Mouse (Mus musculus) heart, adult 2 months (tissue): ENCODE measurements at regions not wholly inside any gene's neighbourhood (a gene's known extent, or its start where the extent isn't known, plus 50 kb on each side); places are given as distances from the start of the nearest gene placed in this dataset.

ENCODE experiments used
- DNase-seq, 2 experiments: peaks; one replicate each; pipeline ENCODE4 v3.0.0; 2021
- H3K27ac ChIP-seq: fragments of 200-600 bp; 2 replicates; pipeline ENCODE4 v1.8.1; 2022
- H3K27me3 ChIP-seq: fragments of 200-500 bp; 2 replicates; pipeline ENCODE4 v1.6.1; 2012; ENCODE audit warnings: mild to moderate bottlenecking, low read length, inconsistent platforms, mixed read lengths; ENCODE audit not compliant: control insufficient read depth, insufficient read depth
- H3K36me3 ChIP-seq: fragments of 200-500 bp; 2 replicates; pipeline ENCODE4 v1.6.1; 2012; ENCODE audit warnings: low read length, inconsistent platforms; ENCODE audit not compliant: control insufficient read depth, insufficient read depth
- H3K4me1 ChIP-seq: fragments of 200-500 bp; 2 replicates; pipeline ENCODE4 v1.6.1; 2011; ENCODE audit warnings: low read length; ENCODE audit not compliant: control insufficient read depth, insufficient read depth
- H3K4me3 ChIP-seq: fragments of 200-600 bp; 2 replicates; pipeline ENCODE4 v1.8.1; 2022
- H3K79me2 ChIP-seq: fragments of 200-500 bp; replicated peaks from 2 replicates; pipeline ENCODE4 v1.6.1; 2012; ENCODE audit warnings: mild to moderate bottlenecking, inconsistent platforms, low read length, moderate library complexity, mixed read lengths; ENCODE audit not compliant: control insufficient read depth, insufficient read depth
- H3K9ac ChIP-seq: fragments of 200-500 bp; 2 replicates; pipeline ENCODE4 v1.6.1; 2012; ENCODE audit warnings: low read depth, mild to moderate bottlenecking, control low read depth, inconsistent platforms, low read length, mixed read lengths
- CTCF ChIP-seq: fragments of 200-600 bp; IDR thresholded peaks from 2 replicates; pipeline ENCODE4 v1.8.1; 2022; ENCODE audit warnings: antibody characterized with exemption, mild to moderate bottlenecking, moderate library complexity
- EP300 ChIP-seq: fragments of 200-500 bp; IDR thresholded peaks from 2 replicates; pipeline ENCODE4 v1.6.1; 2011; ENCODE audit warnings: low read depth, low read length, control low read depth; ENCODE audit not compliant: insufficient read depth
- POLR2A ChIP-seq: fragments of 200-500 bp; IDR thresholded peaks from 2 replicates; pipeline ENCODE4 v1.6.1; 2011; ENCODE audit warnings: mild to moderate bottlenecking, low read depth, low read length, control low read depth; ENCODE audit not compliant: insufficient read depth
- WGBS: fragments of 180-500 bp; shearing (Covaris S2); methylation state at CpG from one replicate; pipeline ENCODE4 v1.1.7; 2018; 5-methylcytosine and 5-hydroxymethylcytosine counted together
- intact Hi-C: fragments of 180-260 bp; cut with DNase I; formaldehyde crosslinking; loops from one replicate; pipeline ENCODE4 v1.15.1; 2025

DNA sequence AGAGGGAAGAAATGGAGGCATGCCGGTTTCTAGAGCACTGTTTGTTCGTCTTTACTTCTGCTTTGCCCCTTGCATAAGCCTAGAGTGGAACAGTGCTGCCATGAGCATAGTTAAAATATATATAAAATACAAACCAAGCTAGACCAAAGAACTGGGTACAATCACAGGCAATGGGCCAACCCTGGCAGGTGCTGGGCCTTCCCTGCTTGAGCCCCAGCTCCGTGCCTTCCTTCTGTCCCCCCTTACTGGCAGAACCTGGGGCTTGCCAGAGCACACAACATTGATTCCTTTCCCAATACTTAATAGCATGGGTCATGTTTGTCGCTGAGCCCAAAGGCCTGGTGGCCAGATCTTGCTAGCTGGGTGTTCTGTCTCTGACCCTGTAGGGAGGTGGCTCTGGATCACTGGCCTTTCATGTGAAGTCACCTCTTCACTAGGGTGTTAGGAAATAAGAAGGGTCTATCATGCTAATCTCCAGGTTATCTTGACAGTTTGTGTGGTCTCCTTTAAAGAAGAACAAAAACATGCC lies 150.3 kb upstream of the Npvf start:
- H3K4me3 ChIP-seq = no peak overlapping the region
- H3K9ac ChIP-seq = no peak overlapping the region
- H3K36me3 ChIP-seq = no peaks in the 10 kb centered on the region
- WGBS = 89% methylated on average over 4 of the region's 4 CpGs
- TF ChIP-seq POLR2A = no peak
- TF ChIP-seq CTCF = no peak
- no peak for TF ChIP-seq EP300
- H3K27ac ChIP-seq = no peak overlapping the region
- intact Hi-C loops = loop anchor here (10.0 kb wide), 1 partner anchor 230 kb away; no protein-coding TSS in a partner anchor
- DNase-seq = no peak
- no peaks in the 10 kb centered on the region; the same call in 1 of the 2 replicates for H3K4me1 ChIP-seq
- no peaks in the 10 kb centered on the region for H3K79me2 ChIP-seq
- H3K27me3 ChIP-seq = no peaks in the 10 kb centered on the region

DNA sequence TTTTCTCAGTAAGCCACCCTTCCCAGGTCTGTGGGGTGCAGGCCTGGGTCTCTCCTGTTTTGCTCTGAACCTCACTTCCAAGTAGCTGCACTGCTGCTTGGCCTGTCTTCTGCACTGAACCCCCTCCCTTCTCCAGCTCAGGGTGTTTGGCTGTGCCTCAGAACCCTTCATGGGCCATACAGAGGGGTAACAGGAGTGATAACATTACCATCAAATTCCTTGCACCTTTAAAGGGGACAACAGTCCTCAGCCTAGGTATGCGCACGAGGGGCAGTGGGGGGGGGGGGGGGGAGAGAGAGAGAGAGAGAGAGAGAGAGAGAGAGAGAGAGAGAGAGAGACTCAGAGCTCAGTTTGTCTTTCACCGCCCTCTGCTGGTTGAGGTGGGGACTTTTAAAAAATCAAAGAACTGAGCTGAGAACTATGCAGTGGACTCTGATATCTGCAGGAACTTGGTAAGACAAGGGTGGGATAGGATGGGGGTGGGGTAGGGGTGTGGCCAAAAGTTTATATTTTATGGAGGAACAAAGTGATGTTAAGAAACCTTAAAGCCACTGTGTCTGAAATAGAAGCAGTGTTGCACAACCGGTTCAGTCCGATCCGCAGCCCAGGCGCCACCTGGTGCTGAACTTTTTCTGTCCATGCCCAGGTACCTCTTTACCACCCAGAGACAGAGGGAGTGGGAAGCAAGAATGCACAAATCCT lies 152.3 kb upstream of the Npvf start:
- no peak overlapping the region for H3K9ac ChIP-seq
- H3K79me2 ChIP-seq = no peaks in the 10 kb centered on the region
- no peak overlapping the region for H3K4me3 ChIP-seq
- no peak overlapping the region; the same call in 1 of the 2 replicates for H3K27ac ChIP-seq
- no peaks in the 10 kb centered on the region for H3K27me3 ChIP-seq
- peak; percentile 67 for TF ChIP-seq CTCF
- no peak for TF ChIP-seq EP300
- intact Hi-C loops = loop anchor here (1.0 to 10.0 kb wide), 2 partner anchors 127 to 228 kb away; no protein-coding TSS in a partner anchor
- 11% methylated on average over 7 of the region's 7 CpGs for WGBS
- H3K4me1 ChIP-seq = no peaks in the 10 kb centered on the region; the same call in 1 of the 2 replicates
- DNase-seq = peak; percentile 30 to 51
- no peaks in the 10 kb centered on the region for H3K36me3 ChIP-seq

DNA sequence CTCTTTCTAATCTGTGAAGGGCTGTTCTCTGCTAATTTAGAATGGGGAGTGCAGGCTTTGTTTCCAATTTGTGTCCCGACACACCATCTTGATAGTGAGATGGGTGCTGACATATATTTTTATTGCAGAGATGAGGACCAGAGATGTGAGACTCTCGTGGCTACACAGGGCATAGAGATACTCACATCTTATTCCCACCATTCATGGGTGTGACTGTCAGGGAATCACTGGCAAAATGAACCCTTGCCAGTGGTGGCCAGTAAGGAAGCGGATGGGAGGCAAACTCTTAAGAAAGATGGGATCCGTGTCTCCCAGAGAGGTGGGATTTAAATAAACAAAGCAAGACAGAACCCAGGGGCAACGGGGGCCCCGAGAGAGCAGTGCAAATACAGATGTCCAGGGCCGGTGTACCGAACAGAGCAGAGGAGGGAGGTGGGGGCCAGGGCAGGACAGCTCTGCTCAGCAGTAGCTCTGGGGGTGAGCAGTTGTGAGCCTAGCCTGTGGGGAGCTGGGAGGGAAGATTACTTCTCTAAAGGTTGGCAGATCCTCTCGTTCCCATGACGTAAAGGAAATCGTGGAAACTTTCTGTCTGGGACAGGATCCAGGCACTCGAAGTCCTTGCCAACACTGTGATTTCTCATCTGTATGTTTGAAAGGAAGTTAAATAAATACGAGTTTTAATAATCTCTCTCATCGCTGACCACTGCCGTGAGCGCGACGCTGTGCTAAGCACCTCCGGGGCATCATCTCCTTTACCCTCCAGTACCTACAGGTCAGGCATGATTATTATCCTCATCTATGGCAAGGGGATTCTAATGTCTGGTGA lies 153.2 kb upstream of the Npvf start:
- H3K4me3 ChIP-seq = peak overlapping the region; percentile 35
- intact Hi-C loops = loop anchor here (1.0 to 10.0 kb wide), 3 partner anchors 128 to 227 kb away; no protein-coding TSS in a partner anchor
- TF ChIP-seq POLR2A (no peak), EP300 (no peak)
- H3K36me3 ChIP-seq = no peaks in the 10 kb centered on the region
- H3K9ac ChIP-seq = peak overlapping the region; percentile 58
- no peaks in the 10 kb centered on the region for H3K27me3 ChIP-seq
- H3K4me1 ChIP-seq = no peaks in the 10 kb centered on the region; the same call in 1 of the 2 replicates
- no peaks in the 10 kb centered on the region for H3K79me2 ChIP-seq
- peak; percentile 69 to 70 for DNase-seq
- H3K27ac ChIP-seq = peak overlapping the region; percentile 60
- 17% methylated on average over 19 of the region's 19 CpGs for WGBS

DNA sequence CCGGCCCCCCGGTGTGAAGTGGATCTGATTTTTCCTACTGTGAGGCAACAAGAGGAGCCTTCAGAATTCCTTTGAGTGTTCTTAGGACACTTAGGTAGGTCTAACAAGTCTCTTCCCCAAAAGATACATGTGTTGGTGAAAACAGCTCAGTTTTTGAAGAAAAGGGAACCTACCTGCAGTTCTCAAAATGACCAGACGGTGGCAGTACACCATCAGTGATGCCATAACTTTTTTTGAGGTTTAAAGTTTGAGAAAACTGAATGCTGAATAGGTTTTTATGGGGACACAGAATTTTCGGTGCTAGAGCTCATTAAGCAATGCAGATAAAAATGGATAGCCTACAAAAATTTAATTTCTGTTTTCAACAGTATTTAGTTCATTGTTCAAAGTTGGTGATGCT lies 153.9 kb upstream of the Npvf start:
- peak overlapping the region; percentile 35; the same call in 1 of the 2 replicates for H3K4me3 ChIP-seq
- no peak overlapping the region; the same call in 1 of the 2 replicates for H3K9ac ChIP-seq
- intact Hi-C loops = loop anchor here (1.0 to 10.0 kb wide), 2 partner anchors 129 to 227 kb away; no protein-coding TSS in a partner anchor

DNA sequence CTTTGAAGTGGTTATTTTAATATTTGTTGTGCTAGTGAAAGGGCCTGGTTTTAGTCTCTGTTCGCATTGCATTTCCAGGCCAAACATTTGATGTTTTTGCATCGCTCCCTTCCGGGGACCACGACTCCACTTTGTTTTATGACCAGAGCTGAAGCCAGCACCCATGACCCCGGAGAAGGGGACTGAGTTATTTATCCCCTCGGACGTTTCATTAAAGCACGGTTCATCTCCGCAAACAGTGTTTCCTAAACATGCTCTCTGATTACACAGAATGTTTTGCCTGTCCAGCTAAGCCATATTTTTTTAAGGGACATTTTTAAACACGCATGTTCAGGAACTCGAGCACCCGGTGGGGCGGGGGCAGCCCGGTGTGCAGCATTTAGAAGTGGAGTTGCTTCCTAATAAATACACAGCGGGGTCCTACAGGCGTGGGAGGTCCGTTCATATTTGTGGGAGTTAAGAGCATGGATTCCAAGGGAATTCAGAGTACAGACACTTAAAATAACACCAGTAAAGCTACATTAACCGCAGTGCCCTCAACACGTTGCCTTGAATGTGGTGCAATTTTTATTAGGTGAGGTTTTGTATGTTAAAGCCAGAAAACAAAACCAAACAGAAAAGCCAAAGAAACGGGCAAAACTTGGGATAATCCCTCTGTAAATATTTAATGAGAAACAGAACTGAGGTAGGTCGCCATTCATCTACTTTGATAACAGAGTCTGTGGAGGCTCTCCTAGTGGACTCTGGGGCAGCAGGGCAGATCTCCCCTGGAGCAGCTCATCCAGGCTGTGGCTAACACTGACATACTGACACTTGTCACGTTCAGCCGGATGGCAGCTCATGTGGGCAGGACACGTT lies 154.8 kb upstream of the Npvf start:
- no peaks in the 10 kb centered on the region; the same call in 1 of the 2 replicates for H3K4me1 ChIP-seq
- no peak for DNase-seq
- no peak overlapping the region for H3K9ac ChIP-seq
- H3K27me3 ChIP-seq = no peaks in the 10 kb centered on the region
- intact Hi-C loops = loop anchor here (1.0 to 10.0 kb wide), 3 partner anchors 128 to 359 kb away; no protein-coding TSS in a partner anchor
- H3K4me3 ChIP-seq = no peak overlapping the region
- no peaks in the 10 kb centered on the region for H3K79me2 ChIP-seq
- WGBS = 48% methylated on average over 24 of the region's 24 CpGs
- no peaks in the 10 kb centered on the region for H3K36me3 ChIP-seq
- no peak for TF ChIP-seq CTCF
- TF ChIP-seq POLR2A = no peak
- no peak for TF ChIP-seq EP300
- H3K27ac ChIP-seq = no peak overlapping the region; the same call in 1 of the 2 replicates

More for the DNA sequence above, 153.9 kb upstream of the Npvf start:
- H3K27ac ChIP-seq = peak overlapping the region; percentile 60
- H3K36me3 ChIP-seq = no peaks in the 10 kb centered on the region
- peak; percentile 52 to 82 for DNase-seq
- WGBS = 6% methylated on average over 4 of the region's 4 CpGs
- H3K27me3 ChIP-seq = no peaks in the 10 kb centered on the region
- H3K4me1 ChIP-seq = no peaks in the 10 kb centered on the region; the same call in 1 of the 2 replicates
- TF ChIP-seq CTCF (peak; percentile 90), POLR2A (no peak), EP300 (0 out of 2 replicates have a peak, but pooled peaks have one; percentile 9)
- H3K79me2 ChIP-seq = no peaks in the 10 kb centered on the region
